Mouse (Mus musculus): Measurements from ENCODE around the gene Ankrd54. TPM values are rescaled to one million over a fixed set of nuclear protein-coding genes. Genes with fewer than 3 reads are reported as not detected.
A peak's percentile ranks its signal among the peaks of the same experiment; 100 is the strongest.

Ankrd54 gene
- polyA plus RNA-seq, 1 experiment, result 36.1 TPM

GRCm38 (mm10) chr15:79074446-79074845 is 11.8 kb upstream of the Ankrd54 start:
- H3K4me2 ChIP-seq (ENCODE audit: low read depth), result peak overlapping the region; percentile 86
- H3K27me3 ChIP-seq (ENCODE audit: control insufficient read depth, insufficient read depth, insufficient read length), result peaks cover 2% of the 10 kb centered on the region
- H3ac ChIP-seq (ENCODE audit: control insufficient read depth, insufficient read length), result peak overlapping the region; percentile 65
- peaks cover 24% of the 10 kb centered on the region for H3K79me2 ChIP-seq (ENCODE audit: control insufficient read depth, insufficient read depth)
- peak overlapping the region; percentile 75 for H3K4me3 ChIP-seq
- H3K36me3 ChIP-seq (ENCODE audit: control insufficient read depth, insufficient read depth), result peaks cover 30% of the 10 kb centered on the region
- no peak for TF ChIP-seq E2F4 (IDR thresholded peaks at IDR 0.05; ENCODE audit: insufficient read depth)
- peak; percentile 54 for TF ChIP-seq POLR2AphosphoS2 (IDR thresholded peaks at IDR 0.05; ENCODE audit: insufficient read length, low read depth)
- TF ChIP-seq CEBPB (IDR thresholded peaks at IDR 0.05; ENCODE audit: insufficient read depth, poor library complexity, severe bottlenecking), result no peak

DNA sequence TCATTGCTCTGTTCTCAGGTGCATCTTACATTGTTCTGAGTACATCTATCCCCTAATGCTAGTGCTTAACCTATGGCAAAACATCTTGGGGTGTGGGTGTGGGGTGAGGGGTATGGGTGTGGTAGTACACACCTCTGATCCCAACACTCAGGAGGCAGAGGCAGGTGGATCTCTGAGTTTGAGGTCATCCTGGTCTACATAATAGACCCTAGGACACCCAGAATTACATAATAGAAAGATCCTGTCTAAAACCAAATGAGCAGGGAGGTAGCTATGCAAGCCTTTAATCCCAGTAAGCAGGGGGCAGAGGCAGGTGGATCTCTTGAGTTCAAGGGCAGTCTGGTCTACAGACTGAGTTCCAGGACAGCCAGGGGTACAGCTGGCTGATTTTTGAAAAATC is 11.1 kb upstream of the Ankrd54 start:
- Histone ChIP-seq H3K4me2 (ENCODE audit: low read depth) (no peak overlapping the region), H3K27me3 (ENCODE audit: control insufficient read depth, insufficient read depth, insufficient read length) (peaks cover 4% of the 10 kb centered on the region), H3K4me3 (peak overlapping the region; percentile 75), H3K79me2 (ENCODE audit: control insufficient read depth, insufficient read depth) (peaks cover 24% of the 10 kb centered on the region), H3ac (ENCODE audit: control insufficient read depth, insufficient read length) (no peak overlapping the region), H3K36me3 (ENCODE audit: control insufficient read depth, insufficient read depth) (peaks cover 27% of the 10 kb centered on the region)
- TF ChIP-seq MAX (IDR thresholded peaks at IDR 0.05; ENCODE audit: low read depth), result no peak
- no peak for TF ChIP-seq TCF3 (IDR thresholded peaks at IDR 0.05; ENCODE audit: insufficient read length, low read depth)
- TF ChIP-seq MYOG (IDR thresholded peaks at IDR 0.05; ENCODE audit: control insufficient read depth in 1 of 3, insufficient read depth in 1 of 3, insufficient read length in 2 of 3, low read depth in 2 of 3), result no peak

DNA sequence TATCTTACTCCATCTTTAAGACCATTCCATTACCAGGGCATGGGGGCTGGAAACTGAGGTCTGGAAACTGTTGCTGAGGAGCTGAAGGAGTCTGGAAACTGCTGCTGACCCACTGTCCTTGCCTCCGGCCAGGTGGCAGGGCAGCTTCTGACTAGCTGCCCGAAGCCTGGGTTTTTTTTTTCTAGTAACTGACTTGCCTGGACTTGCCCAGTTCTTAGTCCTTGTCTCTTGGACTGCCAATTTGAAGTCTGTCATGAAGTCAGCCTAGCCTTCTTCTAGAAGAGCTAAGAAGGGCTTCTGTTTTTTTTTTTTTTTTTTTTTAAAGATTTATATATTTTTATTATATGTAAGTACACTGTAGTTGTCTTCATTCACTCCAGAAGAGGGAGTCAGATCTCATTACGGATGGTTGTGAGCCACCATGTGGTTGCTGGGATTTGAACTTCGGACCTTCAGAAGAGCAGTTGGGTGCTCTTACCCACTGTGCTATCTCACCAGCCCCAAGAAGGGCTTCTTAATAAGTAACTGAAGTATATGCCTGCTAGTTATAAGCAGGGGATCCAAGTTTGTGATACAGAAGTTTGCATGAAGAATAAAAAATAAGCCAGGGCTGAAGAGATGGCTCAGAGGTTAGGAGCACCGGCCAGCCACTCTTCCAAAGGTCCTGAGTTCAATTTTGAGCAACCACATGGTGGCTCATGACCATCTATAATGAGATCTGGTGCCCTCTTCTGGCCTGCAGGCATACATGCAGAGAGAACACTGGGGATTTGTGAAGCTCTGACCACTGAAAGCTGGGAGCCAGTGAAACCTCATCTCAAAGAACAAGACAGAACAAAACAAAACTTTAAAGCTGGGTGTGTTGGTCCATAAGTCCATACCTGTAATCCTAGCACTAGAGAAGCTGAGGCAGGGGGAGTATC is 8.7 kb upstream of the Ankrd54 start:
- Histone ChIP-seq H3K4me3 (no peak overlapping the region), H3K4me2 (ENCODE audit: low read depth) (no peak overlapping the region), H3K36me3 (ENCODE audit: control insufficient read depth, insufficient read depth) (peaks cover 4% of the 10 kb centered on the region), H3K79me2 (ENCODE audit: control insufficient read depth, insufficient read depth) (peaks cover 12% of the 10 kb centered on the region), H3ac (ENCODE audit: control insufficient read depth, insufficient read length) (no peak overlapping the region), H3K27me3 (ENCODE audit: control insufficient read depth, insufficient read depth, insufficient read length) (peaks cover 14% of the 10 kb centered on the region)
- TF ChIP-seq USF1 (IDR thresholded peaks at IDR 0.05; ENCODE audit: low read depth) (peak; percentile 48), MYOG (IDR thresholded peaks at IDR 0.05; ENCODE audit: control insufficient read depth in 1 of 3, insufficient read depth in 1 of 3, insufficient read length in 2 of 3, low read depth in 2 of 3) (no peak)

- H3K27me3 ChIP-seq (ENCODE audit: control insufficient read depth, insufficient read depth, insufficient read length), result peaks cover 14% of the 10 kb centered on the region
- TF ChIP-seq MAX (IDR thresholded peaks at IDR 0.05; ENCODE audit: low read depth) (no peak), POLR2A (IDR thresholded peaks at IDR 0.05; ENCODE audit: insufficient read length, low read depth) (no peak), SRF (IDR thresholded peaks at IDR 0.05; ENCODE audit: control insufficient read depth, insufficient read length, low read depth) (no peak), E2F4 (IDR thresholded peaks at IDR 0.05; ENCODE audit: insufficient read depth) (no peak), REST (IDR thresholded peaks at IDR 0.05; ENCODE audit: insufficient read depth, insufficient read length) (no peak), MYOG (IDR thresholded peaks at IDR 0.05; ENCODE audit: control insufficient read depth in 1 of 3, insufficient read depth in 1 of 3, insufficient read length in 2 of 3, low read depth in 2 of 3) (no peak), TCF3 (IDR thresholded peaks at IDR 0.05; ENCODE audit: insufficient read length, low read depth) (no peak), CEBPB (IDR thresholded peaks at IDR 0.05; ENCODE audit: insufficient read depth, poor library complexity, severe bottlenecking) (no peak), TCF12 (IDR thresholded peaks at IDR 0.05; ENCODE audit: insufficient read depth, poor library complexity, severe bottlenecking) (no peak), POLR2AphosphoS2 (IDR thresholded peaks at IDR 0.05; ENCODE audit: insufficient read length, low read depth) (no peak)
- no peak overlapping the region for H3ac ChIP-seq (ENCODE audit: control insufficient read depth, insufficient read length)
- H3K36me3 ChIP-seq (ENCODE audit: control insufficient read depth, insufficient read depth), result no peaks in the 10 kb centered on the region
- H3K4me3 ChIP-seq, result no peak overlapping the region
- H3K79me2 ChIP-seq (ENCODE audit: control insufficient read depth, insufficient read depth), result no peaks in the 10 kb centered on the region
- no peak overlapping the region for H3K4me2 ChIP-seq (ENCODE audit: low read depth)
These were observed 5.7 kb upstream of the Ankrd54 start for GRCm38 (mm10) chr15:79068416-79068815.

DNA sequence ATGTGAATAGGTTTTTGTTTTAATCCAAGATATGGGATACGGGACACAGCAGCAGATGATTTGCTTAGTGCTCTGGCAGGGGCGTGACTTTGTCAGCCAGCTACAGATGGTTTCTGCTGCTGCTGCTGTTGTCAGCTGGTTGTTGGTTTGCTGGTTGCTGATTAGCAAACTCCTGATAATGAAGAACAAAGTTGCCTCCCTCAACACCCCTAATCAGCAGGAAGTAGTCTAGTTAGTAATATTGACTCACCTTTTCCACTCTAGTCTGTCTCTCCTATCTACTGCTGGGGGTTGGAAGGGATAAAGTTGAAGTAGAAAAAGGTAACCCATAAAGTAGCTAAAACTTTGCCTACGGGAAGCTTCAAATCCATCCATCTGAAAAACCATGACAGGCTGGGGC is 4.9 kb upstream of the Ankrd54 start:
- Histone ChIP-seq H3ac (ENCODE audit: control insufficient read depth, insufficient read length) (no peak overlapping the region), H3K4me3 (no peak overlapping the region), H3K27me3 (ENCODE audit: control insufficient read depth, insufficient read depth, insufficient read length) (peaks cover 14% of the 10 kb centered on the region), H3K79me2 (ENCODE audit: control insufficient read depth, insufficient read depth) (no peaks in the 10 kb centered on the region), H3K36me3 (ENCODE audit: control insufficient read depth, insufficient read depth) (no peaks in the 10 kb centered on the region), H3K4me2 (ENCODE audit: low read depth) (no peak overlapping the region)
- no peak for TF ChIP-seq SRF (IDR thresholded peaks at IDR 0.05; ENCODE audit: control insufficient read depth, insufficient read length, low read depth)
- no peak for TF ChIP-seq MAX (IDR thresholded peaks at IDR 0.05; ENCODE audit: low read depth)
- no peak for TF ChIP-seq TCF12 (IDR thresholded peaks at IDR 0.05; ENCODE audit: insufficient read depth, poor library complexity, severe bottlenecking)
- TF ChIP-seq CEBPB (IDR thresholded peaks at IDR 0.05; ENCODE audit: insufficient read depth, poor library complexity, severe bottlenecking), result no peak

DNA sequence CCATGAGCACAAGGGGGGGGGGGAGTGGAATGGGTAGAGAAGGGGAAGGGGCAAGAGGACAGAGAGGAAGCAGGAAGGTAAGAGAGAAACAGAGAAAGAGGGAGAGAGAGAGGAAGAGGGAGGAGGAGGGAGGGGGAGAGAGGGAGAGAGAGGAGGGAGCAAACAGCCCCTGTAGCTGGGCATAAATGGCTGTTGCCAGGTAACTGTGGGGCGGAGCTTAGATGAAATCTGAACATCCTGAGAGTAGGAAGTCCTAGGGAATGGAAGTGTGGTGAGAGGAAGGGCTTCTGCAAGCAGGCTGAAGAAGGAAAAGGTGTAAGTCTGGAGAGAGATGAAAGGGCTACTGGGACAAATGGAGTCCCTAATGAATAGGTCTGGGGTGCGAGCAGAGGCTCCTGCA is 3.6 kb upstream of the Ankrd54 start:
- no peak overlapping the region for H3K4me3 ChIP-seq
- no peak overlapping the region for H3K4me2 ChIP-seq (ENCODE audit: low read depth)
- H3K79me2 ChIP-seq (ENCODE audit: control insufficient read depth, insufficient read depth), result peaks cover 9% of the 10 kb centered on the region
- TF ChIP-seq CEBPB (IDR thresholded peaks at IDR 0.05; ENCODE audit: insufficient read depth, poor library complexity, severe bottlenecking) (no peak), MYOG (IDR thresholded peaks at IDR 0.05; ENCODE audit: control insufficient read depth in 1 of 3, insufficient read depth in 1 of 3, insufficient read length in 2 of 3, low read depth in 2 of 3) (no peak), MYOD1 (IDR thresholded peaks at IDR 0.05; ENCODE audit: control insufficient read depth in 1 of 3, insufficient read length in 2 of 3, low read depth in 2 of 3) (no peak), SRF (IDR thresholded peaks at IDR 0.05; ENCODE audit: control insufficient read depth, insufficient read length, low read depth) (no peak), POLR2A (IDR thresholded peaks at IDR 0.05; ENCODE audit: insufficient read length, low read depth) (no peak), MAX (IDR thresholded peaks at IDR 0.05; ENCODE audit: low read depth) (no peak), TCF12 (IDR thresholded peaks at IDR 0.05; ENCODE audit: insufficient read depth, poor library complexity, severe bottlenecking) (no peak), POLR2AphosphoS2 (IDR thresholded peaks at IDR 0.05; ENCODE audit: insufficient read length, low read depth) (no peak), USF1 (IDR thresholded peaks at IDR 0.05; ENCODE audit: low read depth) (no peak), REST (IDR thresholded peaks at IDR 0.05; ENCODE audit: insufficient read depth, insufficient read length) (no peak), E2F4 (IDR thresholded peaks at IDR 0.05; ENCODE audit: insufficient read depth) (no peak), TCF3 (IDR thresholded peaks at IDR 0.05; ENCODE audit: insufficient read length, low read depth) (no peak)
- peaks cover 14% of the 10 kb centered on the region for H3K27me3 ChIP-seq (ENCODE audit: control insufficient read depth, insufficient read depth, insufficient read length)
- no peaks in the 10 kb centered on the region for H3K36me3 ChIP-seq (ENCODE audit: control insufficient read depth, insufficient read depth)
- no peak overlapping the region for H3ac ChIP-seq (ENCODE audit: control insufficient read depth, insufficient read length)

Data from myocyte (in vitro differentiated cells).